Mouse (Mus musculus) leukemia stem cell, adult 10-12 weeks (primary cell): ENCODE data around the gene Kcna1. TPM values are rescaled to one million over a fixed set of nuclear protein-coding genes. Genes with fewer than 3 reads are reported as not detected.

Experiments used
- polyA plus RNA-seq: library from polyadenylated mRNA; stranded (reverse); fragments of >175 nt; gene quantifications from 2 replicates; pipeline ENCODE4 v1.2.3, GENCODE M21; 2012; ENCODE audit warnings: low replicate concordance

Gene Kcna1
- not detected in 2 replicates for polyA plus RNA-seq

DNA sequence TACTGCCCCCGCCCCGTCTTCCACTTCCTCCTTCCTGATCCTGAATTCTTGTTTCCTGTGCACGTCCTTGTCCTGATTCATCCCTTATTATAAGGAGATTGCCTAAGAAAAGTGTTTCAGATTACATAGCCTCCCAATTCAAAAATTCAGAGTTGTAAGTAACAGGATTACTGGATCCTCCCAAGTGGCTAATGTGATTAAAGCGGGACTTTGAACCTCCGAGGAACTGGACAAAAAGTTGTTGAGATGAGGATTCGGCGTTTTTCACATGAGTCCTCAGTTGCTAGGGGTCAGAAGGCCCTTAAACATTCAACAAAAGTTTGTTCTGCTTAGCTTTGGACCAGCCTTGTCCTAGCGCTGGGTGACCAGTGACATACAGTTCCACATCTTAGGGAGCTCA, at the start of gene Kcna1:
TSS of gene Kcna1 (minus strand) at position 4 of the 400 bp plus-strand sequence.

Other genes starting within 250 kb of the Kcna1 start
- not detected in 2 replicates for gene Kcna5, start 111.0 kb downstream of the Kcna1 start, polyA plus RNA-seq
- not detected in 2 replicates for gene Kcna6, start 94.3 kb upstream of the Kcna1 start, polyA plus RNA-seq
- gene Ndufa9, start 202.8 kb upstream of the Kcna1 start, polyA plus RNA-seq = 2.5 and 7.1 TPM in 2 replicates
- gene Akap3, start 206.7 kb upstream of the Kcna1 start, polyA plus RNA-seq = not detected in 2 replicates